Mouse (Mus musculus) left cerebral cortex, postnatal 10 days (tissue): ENCODE data around the gene Atp2b4. TPM values are rescaled to one million over a fixed set of nuclear protein-coding genes. Genes with fewer than 3 reads are reported as not detected.

Experiments used
- DNase-seq, 2 experiments: peaks; one replicate each; pipeline ENCODE4 v3.0.0; 2021 to 2022; ENCODE audit warnings: low spot score in 2 of 2, mixed read lengths in 1 of 2; ENCODE audit errors: extremely low spot score in 1 of 2
- intact Hi-C: fragments of 180-260 bp; cut with DNase I; formaldehyde crosslinking; loops from one replicate; pipeline ENCODE4 v1.15.1; 2025
- total RNA-seq, 2 experiments: library from RNA; stranded (reverse); gene quantifications; 2 replicates each; pipeline ENCODE4 v1.2.3; 2021

Gene Atp2b4
- total RNA-seq, 2 experiments from 2014 or later, result 257 to 273 TPM

DNA sequence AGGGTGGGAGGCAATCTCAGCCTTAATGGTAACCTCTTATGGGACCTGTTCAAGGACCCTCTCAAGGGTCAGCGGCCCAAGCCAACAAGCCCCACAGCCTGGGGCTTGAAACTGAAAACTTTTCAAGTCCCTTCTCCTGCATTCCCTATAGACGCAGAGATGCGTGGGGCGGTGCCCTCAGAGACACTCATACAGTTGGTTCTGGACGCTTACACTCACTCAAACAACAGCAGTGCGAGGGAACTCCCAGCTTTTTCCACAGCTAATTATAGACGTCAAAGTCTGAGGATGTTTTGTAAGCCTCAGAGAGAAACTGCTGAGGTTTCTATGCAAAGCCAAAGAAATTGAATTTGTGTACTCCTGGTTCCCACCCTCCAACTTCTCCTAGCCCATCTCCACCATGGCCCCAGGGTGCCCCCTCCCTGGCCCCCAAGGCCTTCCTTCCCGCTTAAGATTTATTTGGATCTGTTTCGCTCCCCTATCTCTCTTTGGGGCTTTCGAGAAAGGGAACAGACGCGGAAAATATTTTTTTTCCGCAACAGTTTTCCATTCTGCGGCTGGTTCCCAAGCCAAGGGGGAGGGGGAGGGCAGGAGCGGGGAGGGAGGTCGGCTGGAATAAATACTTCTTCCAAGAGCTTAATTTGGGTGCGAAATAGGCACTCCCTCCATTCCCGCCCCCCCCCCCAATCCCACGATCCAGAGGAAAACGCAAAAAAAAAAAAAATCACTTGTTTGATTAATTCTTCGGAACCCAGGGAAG lies 975 bp downstream of the Atp2b4 start:
- intact Hi-C loops, result loop anchor here (5.0 kb wide), 1 partner anchor 97 kb away; no protein-coding TSS in a partner anchor
- no peak for DNase-seq

DNA sequence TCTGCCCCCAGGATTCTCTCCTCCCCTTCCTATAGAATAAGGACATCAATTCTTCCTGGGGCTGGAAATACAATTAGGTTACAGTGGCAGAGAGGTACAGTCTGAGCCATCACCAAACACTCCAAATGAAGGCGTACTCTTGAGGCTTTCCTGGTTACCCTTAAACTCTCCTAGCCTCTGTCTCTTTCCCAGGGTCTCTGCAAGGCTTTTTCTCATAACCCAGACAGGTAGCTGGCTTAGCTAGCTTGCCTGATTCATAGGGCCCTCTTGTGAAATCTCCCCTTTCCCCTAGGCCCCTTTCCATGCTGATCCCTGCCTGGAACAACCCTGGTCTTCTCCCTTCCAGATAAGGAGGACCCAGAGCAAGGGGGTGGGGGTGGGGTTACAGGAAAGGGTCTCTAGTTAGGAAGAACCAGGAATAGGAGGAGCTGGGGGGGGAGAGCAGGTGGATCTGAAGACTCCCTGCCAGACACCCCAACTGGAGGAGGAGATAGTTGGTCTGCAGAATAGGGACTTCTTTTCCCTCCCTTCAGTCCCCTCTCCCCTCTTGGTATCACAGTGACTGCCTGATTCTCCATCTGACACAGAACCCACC lies 1.9 kb downstream of the Atp2b4 start:
- intact Hi-C loops, result loop anchor here (5.0 kb wide), 1 partner anchor 98 kb away; no protein-coding TSS in a partner anchor
- no peak for DNase-seq

DNA sequence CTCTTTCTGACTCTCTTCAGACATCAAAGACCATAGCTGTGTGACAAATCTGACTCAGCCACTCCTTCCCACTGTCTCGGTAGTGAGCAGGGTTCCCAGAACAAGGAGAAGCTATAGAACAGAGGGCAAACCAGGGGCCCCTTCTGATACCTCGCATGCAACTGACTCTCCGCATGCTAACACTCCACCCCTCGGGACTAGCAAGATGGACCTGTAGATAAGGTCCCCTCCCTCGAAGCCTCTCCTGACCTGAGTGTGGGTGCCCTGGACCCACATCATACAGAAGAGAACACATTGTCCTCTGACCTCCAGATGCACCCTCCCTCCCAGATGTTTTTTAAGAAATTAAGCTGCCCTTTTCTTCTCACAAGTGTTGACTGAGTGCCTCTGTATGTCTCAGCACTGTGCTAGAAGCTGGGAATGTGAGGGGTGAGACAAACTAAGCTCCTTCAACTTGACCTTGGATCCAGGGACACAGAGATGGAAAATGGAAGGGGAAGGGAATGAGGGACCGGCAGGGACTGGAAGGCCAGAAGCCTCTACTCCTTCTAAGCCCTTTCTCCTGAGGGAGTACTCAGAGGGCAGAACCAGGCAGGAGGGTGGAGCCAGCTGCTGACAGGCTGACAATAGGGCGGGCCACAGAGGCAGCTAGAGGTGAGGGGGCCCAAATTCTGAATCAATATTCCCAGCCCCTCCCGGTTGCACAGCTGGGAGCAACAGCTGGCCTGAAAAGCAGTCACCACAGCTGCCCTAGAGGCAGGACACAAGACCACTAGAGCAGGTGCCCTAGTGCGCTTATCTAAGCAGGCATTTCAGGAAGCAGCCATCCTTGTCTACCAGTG lies 2.6 kb downstream of the Atp2b4 start:
- intact Hi-C loops, result loop anchor here (5.0 kb wide), 1 partner anchor 99 kb away; no protein-coding TSS in a partner anchor
- no peak for DNase-seq

DNA sequence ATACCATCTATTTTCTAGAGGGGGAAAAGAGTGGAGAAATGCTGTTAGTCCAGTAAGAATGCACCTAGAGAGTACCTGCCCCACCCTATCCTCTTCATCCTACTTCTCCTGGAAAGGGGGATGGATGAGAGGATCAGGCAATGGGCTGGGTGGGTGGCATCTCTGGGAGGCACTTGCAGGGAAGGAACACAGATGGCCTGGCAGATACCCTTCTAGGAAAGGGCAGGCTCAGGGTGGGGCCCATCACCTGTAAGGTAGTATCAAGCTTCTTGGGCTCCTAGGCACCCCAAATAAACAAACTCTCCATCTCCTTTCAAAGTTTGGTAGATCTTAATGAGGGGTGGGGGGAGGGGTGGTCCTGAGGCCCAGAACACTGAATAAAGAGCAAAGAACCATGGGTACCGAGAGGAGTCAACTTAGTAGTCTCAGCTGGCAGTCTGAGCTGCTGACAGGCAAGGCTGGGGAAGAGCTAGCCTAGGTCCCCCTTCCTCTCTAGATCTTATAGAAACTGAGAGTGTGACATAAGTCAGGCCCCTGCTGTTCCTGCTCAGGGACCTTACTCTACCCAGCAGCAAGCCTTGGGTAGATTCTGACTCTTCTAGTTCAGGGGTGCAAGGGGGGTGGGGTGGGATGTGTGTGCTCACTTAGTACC lies 3.4 kb downstream of the Atp2b4 start:
- intact Hi-C loops, result loop anchor here (5.0 kb wide), 1 partner anchor 100 kb away; no protein-coding TSS in a partner anchor
- no peak for DNase-seq

DNA sequence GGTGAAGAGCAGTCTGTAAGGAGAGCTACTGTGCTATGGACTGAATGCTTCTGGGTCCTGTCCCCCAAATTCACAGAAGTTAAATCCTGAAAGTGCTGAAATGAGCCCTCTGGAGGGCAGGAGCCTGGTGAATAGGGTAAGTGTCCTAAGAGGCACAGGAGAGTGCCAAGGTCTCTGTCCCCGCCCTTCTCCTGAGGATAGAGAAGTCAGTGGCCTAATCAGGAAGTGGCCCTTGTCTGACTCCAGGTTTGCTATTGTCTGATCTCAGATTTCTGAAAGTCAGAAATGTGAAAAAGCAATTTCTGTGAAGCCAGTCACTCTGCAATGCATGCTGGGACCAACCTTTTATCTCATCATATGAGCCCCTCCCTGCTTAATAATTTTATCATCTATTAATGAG lies 7.2 kb downstream of the Atp2b4 start:
- intact Hi-C loops, result loop anchor here (5.0 kb wide), 1 partner anchor 41 kb away; no protein-coding TSS in a partner anchor

DNA sequence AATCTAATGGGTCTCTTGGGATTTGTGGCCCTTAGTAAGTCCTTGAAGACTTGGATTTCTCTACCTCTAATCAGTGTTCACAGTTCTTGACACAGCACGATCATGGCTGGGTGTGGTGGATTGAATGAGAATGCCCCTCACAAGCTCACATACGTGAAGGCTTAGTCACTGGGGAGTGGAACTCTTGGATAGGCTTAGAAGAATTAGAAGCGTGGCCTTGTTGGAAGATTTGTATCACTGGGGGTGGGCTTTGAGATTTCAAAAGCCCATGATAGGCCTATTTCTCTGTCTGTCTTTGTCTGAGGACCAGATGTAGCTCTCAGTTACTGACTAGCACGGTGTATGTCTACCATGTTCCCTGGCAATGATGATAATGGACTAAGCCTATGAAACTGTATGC lies 10.8 kb downstream of the Atp2b4 start:
- DNase-seq, result no peak
- intact Hi-C loops, result loop anchor here (5.0 kb wide), 1 partner anchor 38 kb away; no protein-coding TSS in a partner anchor

More for the DNA sequence above, 7.2 kb downstream of the Atp2b4 start:
- no peak for DNase-seq

DNA sequence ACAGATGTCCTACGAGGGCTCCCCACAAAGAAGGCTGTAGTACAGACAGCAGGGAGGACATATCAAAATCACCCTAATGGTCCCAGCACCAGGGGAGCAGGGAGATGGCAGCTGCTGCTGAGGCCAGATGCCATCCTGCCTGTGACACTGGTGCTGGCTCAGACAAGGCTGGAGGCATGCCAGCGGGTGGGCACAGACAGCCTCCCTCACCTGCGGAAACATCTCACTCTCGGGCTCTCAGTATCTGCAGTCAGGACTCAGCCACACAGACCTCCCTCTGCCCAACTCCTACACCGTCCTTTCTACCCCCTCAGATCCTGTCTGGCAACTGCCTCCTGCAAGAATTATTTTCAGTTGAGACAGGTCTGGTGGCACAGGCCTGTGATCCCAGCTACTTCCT lies 12.0 kb downstream of the Atp2b4 start:
- intact Hi-C loops, result no loop called here

DNA sequence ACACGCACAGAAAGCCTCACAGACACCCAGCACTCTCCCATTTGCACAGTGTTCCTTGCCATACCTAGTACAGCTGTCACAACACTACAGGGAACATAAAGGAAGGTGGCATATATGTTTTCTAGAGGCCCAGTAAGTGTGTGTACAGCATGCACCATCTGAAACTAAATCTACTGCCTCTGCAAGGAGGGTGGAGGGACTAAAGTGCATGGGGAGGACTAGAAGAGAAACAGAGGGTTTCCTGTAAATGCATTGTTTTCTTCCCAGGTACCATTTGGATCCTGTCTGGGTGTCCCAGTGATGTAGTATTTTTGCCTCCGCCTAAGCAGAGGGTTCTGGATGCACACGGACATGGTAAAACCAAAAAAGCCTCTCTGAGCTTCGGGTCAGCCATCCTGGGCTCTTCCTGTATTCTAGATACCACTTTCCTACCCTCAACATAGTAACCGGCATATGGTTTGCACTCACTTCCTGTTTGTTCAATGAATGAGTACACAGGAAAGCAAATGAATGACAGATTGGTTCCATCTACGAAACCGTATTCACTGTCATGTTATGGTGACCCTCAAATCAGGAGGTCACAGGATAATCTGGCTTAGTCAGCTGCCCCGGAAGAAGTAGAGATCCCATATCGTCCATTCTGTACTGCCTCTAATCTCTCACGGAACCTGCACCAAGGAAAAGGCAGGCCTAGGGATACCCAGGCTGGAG lies 13.2 kb downstream of the Atp2b4 start:
- DNase-seq, result no peak
- intact Hi-C loops, result no loop called here

More for the DNA sequence above, 12.0 kb downstream of the Atp2b4 start:
- DNase-seq, result peak in 1 of 2 experiments; percentile 33

DNA sequence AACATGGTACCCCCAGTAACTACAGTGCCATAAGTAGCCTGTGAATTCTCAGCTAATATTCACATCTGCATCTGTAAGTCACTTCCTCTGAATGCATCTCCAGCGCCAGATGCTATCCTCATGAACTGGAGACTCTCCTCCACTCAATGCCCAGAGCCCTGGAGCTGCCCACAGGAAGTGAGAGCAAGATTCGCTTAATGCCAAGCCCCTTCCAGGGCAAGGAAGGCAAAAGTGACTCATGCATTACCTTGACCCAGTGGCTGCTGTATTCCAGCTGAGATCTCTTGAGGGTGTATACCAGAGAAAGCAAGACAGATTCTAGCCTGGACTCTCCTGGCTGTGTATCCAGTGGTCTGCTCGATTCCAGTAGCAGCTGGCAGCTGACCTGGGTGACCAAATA lies 16.2 kb downstream of the Atp2b4 start:
- intact Hi-C loops, result no loop called here
- no peak for DNase-seq

DNA sequence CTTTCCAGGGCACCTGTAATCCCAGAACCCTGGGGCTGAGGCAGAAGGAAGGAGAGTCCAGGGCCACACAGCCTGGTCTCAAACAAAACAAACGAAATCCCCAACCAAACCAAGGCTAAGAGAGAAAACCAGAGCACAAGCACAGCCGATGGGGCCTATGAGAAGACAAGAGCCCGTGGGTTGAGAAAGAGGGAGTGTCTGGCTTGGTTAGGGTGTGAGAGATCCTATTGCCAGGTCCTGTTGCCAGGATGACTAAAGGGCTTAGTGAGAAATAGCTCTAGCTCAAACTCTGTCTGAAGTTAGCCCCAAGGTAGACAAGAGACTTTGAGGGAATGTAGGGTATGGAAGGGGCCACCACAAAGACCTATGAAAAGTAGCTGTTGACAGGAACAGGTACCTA lies 19.3 kb downstream of the Atp2b4 start:
- no peak for DNase-seq
- intact Hi-C loops, result no loop called here

DNA sequence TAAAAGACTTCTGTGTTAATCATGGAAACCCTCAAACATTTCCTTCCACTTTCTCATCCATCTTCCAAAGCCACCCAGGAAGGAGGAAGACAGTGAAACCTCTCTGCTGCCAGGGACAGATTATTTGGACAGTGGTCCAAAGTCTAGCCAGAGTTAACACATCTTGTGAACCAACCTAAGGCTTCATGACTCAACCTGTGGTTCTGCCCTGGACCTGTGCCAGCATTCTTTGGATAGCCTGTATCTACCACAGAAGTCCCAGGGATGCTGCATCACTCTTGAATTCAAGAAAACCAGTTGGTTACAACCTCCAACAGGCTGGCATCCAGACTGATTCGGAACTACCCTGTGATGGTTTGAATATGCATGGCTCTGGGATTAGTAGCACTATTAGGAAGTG lies 21.8 kb downstream of the Atp2b4 start:
- DNase-seq, result no peak
- intact Hi-C loops, result no loop called here

DNA sequence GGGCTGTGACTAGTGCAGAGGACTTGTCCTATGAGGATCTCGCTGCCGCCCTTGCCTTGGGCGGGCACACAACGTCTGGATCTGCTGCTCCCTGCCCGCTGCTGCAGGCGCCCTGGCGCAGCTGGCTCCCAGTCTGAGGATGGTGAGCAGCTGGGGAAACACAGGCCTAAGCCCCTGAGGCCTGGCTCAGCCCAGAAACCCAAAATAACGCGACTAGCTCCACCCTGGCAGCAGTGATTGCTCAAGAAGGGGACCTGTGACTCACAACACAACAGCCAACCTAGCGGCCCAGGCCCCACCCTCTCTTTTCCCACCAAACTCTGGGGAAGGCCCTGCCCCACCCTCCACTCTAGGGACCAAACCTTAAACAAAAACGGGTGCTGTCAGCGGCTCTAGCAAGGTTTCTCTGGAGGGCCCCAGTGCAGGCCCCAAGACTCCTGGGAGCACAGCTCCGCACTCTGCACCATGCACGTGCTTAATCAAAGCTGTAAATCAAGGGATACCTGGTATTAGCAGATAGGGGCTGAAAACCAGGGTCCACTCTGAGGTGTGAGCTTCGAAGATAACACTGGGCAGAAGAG lies 23.1 kb downstream of the Atp2b4 start:
- intact Hi-C loops, result no loop called here
- no peak for DNase-seq

DNA sequence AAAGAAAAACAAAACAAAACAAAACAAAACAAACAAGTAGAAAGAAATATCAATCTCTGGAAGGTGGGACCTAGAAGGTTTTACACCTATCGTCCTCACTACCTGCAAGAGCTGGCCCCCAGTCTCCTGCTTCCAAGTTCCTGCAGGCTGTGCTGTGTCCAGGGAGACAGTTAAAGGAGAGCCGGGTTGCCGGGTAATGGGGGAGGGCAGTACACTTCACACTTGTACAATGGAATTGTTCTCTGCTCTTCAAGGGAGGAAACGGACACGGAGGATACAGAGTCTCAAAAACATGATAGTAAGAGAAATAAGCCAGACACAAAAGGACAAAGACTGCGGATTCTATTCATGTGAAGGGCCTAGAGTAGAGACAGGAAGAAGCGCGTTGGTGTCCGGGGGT lies 28.3 kb downstream of the Atp2b4 start:
- intact Hi-C loops, result no loop called here

DNA sequence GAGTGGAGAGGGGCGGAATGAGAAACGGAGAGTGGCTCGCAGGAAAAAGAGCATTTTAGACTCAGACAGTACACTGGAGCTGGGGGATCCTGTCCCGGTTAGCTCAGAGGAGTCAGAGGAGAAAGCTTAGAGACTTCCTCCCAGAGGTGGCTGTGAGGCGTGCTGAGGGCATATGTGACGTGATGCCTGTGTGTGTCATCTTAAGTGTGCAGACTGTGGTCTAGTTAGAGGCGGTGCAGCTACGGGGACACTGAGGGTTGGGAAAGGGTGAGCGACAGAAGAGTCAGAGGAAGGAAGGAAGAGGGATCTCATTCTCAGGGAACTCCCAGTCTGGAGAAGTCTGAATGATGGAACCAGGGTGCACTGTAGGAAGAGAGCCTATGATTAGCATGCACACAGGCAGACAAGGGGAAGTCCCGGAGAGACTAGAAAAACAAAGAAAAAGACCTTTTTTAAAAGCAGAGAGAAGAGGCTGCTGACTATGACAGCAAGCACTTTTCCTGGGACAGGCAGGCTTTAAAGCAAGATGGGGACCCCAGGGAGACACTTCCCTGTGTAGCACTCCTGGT lies 28.9 kb downstream of the Atp2b4 start:
- intact Hi-C loops, result no loop called here
- DNase-seq, result no peak

More for the DNA sequence above, 28.3 kb downstream of the Atp2b4 start:
- DNase-seq, result no peak

DNA sequence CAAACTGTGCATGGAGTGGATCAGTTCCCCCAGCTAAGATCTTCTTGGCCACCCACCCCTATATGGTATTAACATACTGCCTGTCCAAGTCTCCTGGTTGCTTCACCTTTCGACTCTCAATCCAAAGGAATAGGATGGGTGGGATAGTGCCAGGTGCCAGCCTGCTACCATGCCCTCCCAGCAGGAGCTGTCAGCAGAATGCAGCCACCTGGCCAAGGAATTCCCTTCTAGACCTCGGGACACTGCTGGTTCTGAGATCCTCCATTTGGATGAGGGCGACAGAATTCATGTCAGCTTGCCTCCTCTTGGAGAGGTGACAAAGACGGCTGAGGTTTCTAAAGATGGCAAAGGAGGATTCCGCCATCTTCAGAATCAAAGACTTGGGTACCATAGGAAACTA lies 32.8 kb downstream of the Atp2b4 start:
- no peak for DNase-seq
- intact Hi-C loops, result no loop called here

DNA sequence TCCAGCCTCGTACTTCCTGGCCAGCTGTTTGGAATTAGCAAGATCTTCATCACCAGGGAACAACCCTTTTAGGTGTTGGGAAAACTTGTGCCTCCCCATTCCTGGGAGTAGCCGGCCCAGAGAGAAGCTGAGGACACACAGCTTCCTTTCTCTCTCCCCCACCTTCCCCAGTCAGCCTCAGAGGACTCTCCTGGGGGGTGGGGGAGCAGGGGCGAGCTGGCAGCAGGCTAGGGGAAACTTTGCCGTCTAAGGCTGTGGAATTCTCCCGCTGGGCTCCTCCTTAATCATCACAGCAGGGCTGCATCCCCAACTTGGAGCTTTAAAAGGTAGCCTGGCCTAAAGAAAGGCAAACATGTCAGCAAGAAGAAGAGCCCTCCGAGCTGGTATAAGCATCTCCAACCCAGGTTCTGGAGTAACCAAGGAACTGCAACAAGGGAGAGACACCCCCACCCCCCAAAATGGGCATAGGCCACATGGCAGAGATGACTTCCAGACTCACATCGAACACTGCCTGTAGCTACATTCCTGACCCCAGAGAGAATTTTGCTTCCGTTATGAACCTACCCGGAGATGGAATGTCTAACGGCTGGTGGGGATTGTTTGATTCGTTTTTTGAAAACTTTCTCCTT lies 33.8 kb downstream of the Atp2b4 start:
- intact Hi-C loops, result no loop called here
- peak in 1 of 2 experiments; percentile 29 for DNase-seq

DNA sequence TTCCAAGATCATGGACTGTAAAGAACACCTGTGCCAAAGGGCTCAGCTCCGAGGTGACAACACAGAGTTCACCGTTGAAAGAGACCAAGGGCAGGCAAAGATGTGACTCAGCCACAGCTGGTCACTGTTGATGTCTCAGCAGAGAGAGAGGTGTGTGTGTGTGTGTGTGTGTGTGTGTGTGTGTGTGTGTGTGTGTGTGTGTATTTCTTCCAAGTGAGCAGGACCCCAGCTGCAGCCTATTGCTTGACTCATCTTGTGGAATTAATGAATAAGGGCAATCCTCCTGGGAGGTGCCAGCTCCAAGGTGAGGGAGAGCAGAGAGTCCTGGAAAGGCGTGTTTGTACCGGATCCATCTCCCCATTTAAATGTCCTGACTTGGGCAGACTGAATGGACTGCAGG lies 35.5 kb downstream of the Atp2b4 start:
- intact Hi-C loops, result no loop called here
- no peak for DNase-seq
